ENCODE assay signal across 21 mouse cellular contexts in genomic region chr3:136812162-136812561, GRCm38 (mm10).
A peak's percentile ranks its signal among the peaks of the same experiment; 100 is the strongest.
DNase-seq lines count a peak whose midpoint lies in the region; ATAC-seq and TF ChIP-seq lines count a peak whose summit lies in the region.
"Had no signal": no experiment of that assay in that cellular context is flagged by ENCODE, and none has a peak within 500 bp of the region (broad histone marks: within the 10 kb centered on the region; RNA-seq: fewer than 3 reads in every experiment).

No protein-coding gene starts in this region.

- no peak overlapping the region for H3K4me3 ChIP-seq in hindbrain, embryonic 15.5 days
- H3K4me3 ChIP-seq in hindbrain, embryonic 12.5 days, result no peak overlapping the region
- H3K4me3 ChIP-seq in liver, adult 2 months (ENCODE audit: insufficient read depth, low read depth, low read length), result no peak overlapping the region
- no peak overlapping the region for H3K4me3 ChIP-seq in liver, postnatal 0 days (ENCODE audit: low read depth, low read length)
- no peak overlapping the region for H3K4me3 ChIP-seq in liver, embryonic 12.5 days

- no peak overlapping the region for H3K9ac ChIP-seq in hindbrain, embryonic 15.5 days
- H3K9ac ChIP-seq in hindbrain, embryonic 12.5 days, result no peak overlapping the region
- H3K9ac ChIP-seq in liver, adult 2 months (ENCODE audit: low read depth, low read length), result no peak overlapping the region
- no peak overlapping the region for H3K9ac ChIP-seq in liver, postnatal 0 days (replicated peaks)
- no peak overlapping the region for H3K9ac ChIP-seq in liver, embryonic 12.5 days

- WGBS in hindbrain, embryonic 15.5 days, result 89% methylated on average over 6 of the region's 6 CpGs
- 81% methylated on average over 6 of the region's 6 CpGs for WGBS in hindbrain, embryonic 12.5 days
- 27% methylated on average over 6 of the region's 6 CpGs for WGBS in liver, adult 2 months
- WGBS in liver, postnatal 0 days (ENCODE audit: insufficient replicate concordance), result 71% methylated on average over 6 of the region's 6 CpGs
- WGBS in liver, embryonic 12.5 days (ENCODE audit: insufficient replicate concordance), result 72% methylated on average over 6 of the region's 6 CpGs

- peaks cover 8% of the 10 kb centered on the region; the same call in 1 of the 2 replicates for H3K79me2 ChIP-seq in liver, adult 2 months (ENCODE audit: control insufficient read depth, insufficient read depth, low read length)

- no peak overlapping the region for H3K4me2 ChIP-seq in hindbrain, embryonic 15.5 days
- no peak overlapping the region for H3K4me2 ChIP-seq in hindbrain, embryonic 12.5 days (replicated peaks)
- H3K4me2 ChIP-seq in liver, postnatal 0 days (ENCODE audit: low read depth, low read length), result no peak overlapping the region
- no peak overlapping the region for H3K4me2 ChIP-seq in liver, embryonic 12.5 days

- no peak for TF ChIP-seq POLR2A in liver, adult 2 months (IDR thresholded peaks at IDR 0.05; ENCODE audit: extremely low read depth, insufficient read depth, low read length)

- H3K27me3 ChIP-seq in hindbrain, embryonic 15.5 days, result no peaks in the 10 kb centered on the region
- H3K27me3 ChIP-seq in hindbrain, embryonic 12.5 days, result no peaks in the 10 kb centered on the region
- H3K27me3 ChIP-seq in liver, adult 2 months (ENCODE audit: control insufficient read depth, insufficient read depth, low read length), result no peaks in the 10 kb centered on the region
- H3K27me3 ChIP-seq in liver, postnatal 0 days (ENCODE audit: insufficient read depth, low read length), result no peaks in the 10 kb centered on the region
- no peaks in the 10 kb centered on the region for H3K27me3 ChIP-seq in liver, embryonic 12.5 days (replicated peaks)
- H3K27me3 ChIP-seq: CH12.LX, Patski had no signal

- no peaks in the 10 kb centered on the region for H3K36me3 ChIP-seq in hindbrain, embryonic 15.5 days
- no peaks in the 10 kb centered on the region for H3K36me3 ChIP-seq in hindbrain, embryonic 12.5 days
- H3K36me3 ChIP-seq in liver, adult 2 months (ENCODE audit: control insufficient read depth, insufficient read depth, low read length), result no peaks in the 10 kb centered on the region
- H3K36me3 ChIP-seq in liver, postnatal 0 days (replicated peaks; ENCODE audit: insufficient read depth, low read length), result no peaks in the 10 kb centered on the region
- no peaks in the 10 kb centered on the region for H3K36me3 ChIP-seq in liver, embryonic 12.5 days

- 0 out of 2 replicates have a peak, but pooled peaks have one; percentile 23 for ATAC-seq in hindbrain, embryonic 15.5 days (ENCODE audit: low FRiP score, low read depth)
- no peak for ATAC-seq in hindbrain, embryonic 12.5 days (ENCODE audit: low FRiP score)
- peak; percentile 72 for ATAC-seq in liver, postnatal 0 days
- no peak for ATAC-seq in liver, embryonic 12.5 days
- ATAC-seq: activated CD4-positive, CD25-positive, alpha-beta regulatory T cell, adult 4 months; CD4-positive, CD25-positive, alpha-beta regulatory T cell, adult 4 months; Patski had no signal

- no peaks in the 10 kb centered on the region; the same call in 1 of the 2 replicates for H3K4me1 ChIP-seq in hindbrain, embryonic 15.5 days (replicated peaks)
- H3K4me1 ChIP-seq in hindbrain, embryonic 12.5 days, result no peaks in the 10 kb centered on the region
- peaks cover 1% of the 10 kb centered on the region; the same call in 1 of the 2 replicates for H3K4me1 ChIP-seq in liver, adult 2 months (ENCODE audit: control insufficient read depth, insufficient read depth, low read length)
- peaks cover 4% of the 10 kb centered on the region for H3K4me1 ChIP-seq in liver, postnatal 0 days (ENCODE audit: insufficient read depth)
- 0 out of 2 replicates have a peak, but pooled peaks cover 3% of the 10 kb centered on the region for H3K4me1 ChIP-seq in liver, embryonic 12.5 days

- TF ChIP-seq CTCF in liver, adult 2 months (IDR thresholded peaks at IDR 0.05; ENCODE audit: low read depth, low read length), result no peak
- no peak for TF ChIP-seq CTCF in liver, postnatal 0 days (IDR thresholded peaks at IDR 0.05; ENCODE audit: low read depth)

- H3K27ac ChIP-seq in hindbrain, embryonic 15.5 days (replicated peaks), result no peak overlapping the region
- no peak overlapping the region for H3K27ac ChIP-seq in hindbrain, embryonic 12.5 days
- H3K27ac ChIP-seq in liver, adult 2 months (replicated peaks; ENCODE audit: insufficient read depth, low read depth, low read length), result no peak overlapping the region
- H3K27ac ChIP-seq in liver, postnatal 0 days (ENCODE audit: low read depth), result no peak overlapping the region
- H3K27ac ChIP-seq in liver, embryonic 12.5 days, result no peak overlapping the region

- peak; percentile 67 for DNase-seq in liver, adult 2 months (ENCODE audit: extremely low read depth, low read depth, low spot score)
- DNase-seq in liver, result no peak
- no peak for DNase-seq in liver, postnatal 0 days
- DNase-seq: adrenal gland, adult 2 months; adrenal gland, adult 8-10 months; adrenal gland, postnatal 10 days; adrenal gland, postnatal 14 days; adrenal gland, postnatal 25 days; adrenal gland, postnatal 36 days; B cell, adult 2 months; cerebellum, adult 11 months; cerebellum, adult 11-12 months; cerebellum, adult 18-20 months had no signal

- H3K9me3 ChIP-seq in hindbrain, embryonic 15.5 days, result no peaks in the 10 kb centered on the region
- H3K9me3 ChIP-seq in hindbrain, embryonic 12.5 days (replicated peaks), result no peaks in the 10 kb centered on the region
- H3K9me3 ChIP-seq in liver, postnatal 0 days (ENCODE audit: low read length), result no peaks in the 10 kb centered on the region
- no peaks in the 10 kb centered on the region for H3K9me3 ChIP-seq in liver, embryonic 12.5 days (replicated peaks)
- H3K9me3 ChIP-seq: G1E had no signal

- TF ChIP-seq EP300 in liver, postnatal 0 days (IDR thresholded peaks at IDR 0.05; ENCODE audit: low read depth), result no peak

Comparison
In these comparisons a context has a peak if more than half of its experiments do, and no peak if none do; other contexts are left out.
1. ATAC-seq: peak in hindbrain, embryonic 15.5 days (single experiment) and liver, postnatal 0 days (single experiment); none in hindbrain, embryonic 12.5 days (single experiment) and liver, embryonic 12.5 days (single experiment).